Mouse (Mus musculus): ENCODE measurements around the gene Arid1a. TPM values are rescaled to one million over a fixed set of nuclear protein-coding genes. Genes with fewer than 3 reads are reported as not detected.

Arid1a gene
- polyA plus RNA-seq, 1 experiment from 2014 or later: 18.5 TPM

- peak overlapping the region; percentile 97 for H3K4me2 ChIP-seq (ENCODE audit: low read depth, low read length)
- H3K4me3 ChIP-seq (ENCODE audit: low read length): peak overlapping the region; percentile 86
- 2% methylated on average over 64 of the region's 69 CpGs for WGBS
- peak; percentile 79 for ATAC-seq
- no peaks in the 10 kb centered on the region for H3K27me3 ChIP-seq (replicated peaks; ENCODE audit: control insufficient read depth, insufficient read depth, low read length)
- peak overlapping the region; percentile 76 for H3K27ac ChIP-seq (ENCODE audit: low read length)
- H3K9me3 ChIP-seq (ENCODE audit: control insufficient read depth, low read length): no peaks in the 10 kb centered on the region
- peaks cover 22% of the 10 kb centered on the region for H3K4me1 ChIP-seq (ENCODE audit: control insufficient read depth, insufficient read depth, low read length)
- H3K9ac ChIP-seq (ENCODE audit: low read depth, low read length): peak overlapping the region; percentile 96
- H3K36me3 ChIP-seq (ENCODE audit: control insufficient read depth, insufficient read depth, low read length): no peaks in the 10 kb centered on the region
Measured at GRCm38 (mm10) chr4:133632483-133633327, 123.9 kb downstream of the Arid1a start.

GRCm38 (mm10) chr4:133631769-133632411 lies 124.7 kb downstream of the Arid1a start:
- Histone ChIP-seq H3K4me1 (ENCODE audit: control insufficient read depth, insufficient read depth, low read length) (peaks cover 22% of the 10 kb centered on the region), H3K4me3 (ENCODE audit: low read length) (peak overlapping the region; percentile 86), H3K9me3 (ENCODE audit: control insufficient read depth, low read length) (no peaks in the 10 kb centered on the region), H3K9ac (ENCODE audit: low read depth, low read length) (peak overlapping the region; percentile 96), H3K27me3 (replicated peaks; ENCODE audit: control insufficient read depth, insufficient read depth, low read length) (no peaks in the 10 kb centered on the region), H3K36me3 (ENCODE audit: control insufficient read depth, insufficient read depth, low read length) (peaks cover 3% of the 10 kb centered on the region; the same call in 1 of the 2 replicates), H3K4me2 (ENCODE audit: low read depth, low read length) (peak overlapping the region; percentile 97), H3K27ac (ENCODE audit: low read length) (peak overlapping the region; percentile 76; the same call in 1 of the 2 replicates)
- WGBS: 42% methylated on average over 9 of the region's 9 CpGs
- ATAC-seq: no peak

GRCm38 (mm10) chr4:133631071-133631768 lies 125.3 kb downstream of the Arid1a start:
- Histone ChIP-seq H3K4me1 (ENCODE audit: control insufficient read depth, insufficient read depth, low read length) (peaks cover 22% of the 10 kb centered on the region), H3K36me3 (ENCODE audit: control insufficient read depth, insufficient read depth, low read length) (peaks cover 4% of the 10 kb centered on the region; the same call in 1 of the 2 replicates), H3K4me2 (ENCODE audit: low read depth, low read length) (0 out of 2 replicates have a peak overlapping the region, but pooled peaks have one; percentile 3), H3K9ac (ENCODE audit: low read depth, low read length) (peak overlapping the region; percentile 3; the same call in 1 of the 2 replicates), H3K9me3 (ENCODE audit: control insufficient read depth, low read length) (no peaks in the 10 kb centered on the region), H3K27me3 (replicated peaks; ENCODE audit: control insufficient read depth, insufficient read depth, low read length) (no peaks in the 10 kb centered on the region), H3K27ac (ENCODE audit: low read length) (no peak overlapping the region), H3K4me3 (ENCODE audit: low read length) (0 out of 2 replicates have a peak overlapping the region, but pooled peaks have one; percentile 0)
- 71% methylated on average over 14 of the region's 14 CpGs for WGBS
- no peak for ATAC-seq

GRCm38 (mm10) chr4:133630326-133630920 lies 126.1 kb downstream of the Arid1a start:
- no peak for ATAC-seq
- Histone ChIP-seq H3K27ac (ENCODE audit: low read length) (no peak overlapping the region), H3K4me2 (ENCODE audit: low read depth, low read length) (no peak overlapping the region), H3K4me1 (ENCODE audit: control insufficient read depth, insufficient read depth, low read length) (peaks cover 22% of the 10 kb centered on the region), H3K4me3 (ENCODE audit: low read length) (no peak overlapping the region), H3K9ac (ENCODE audit: low read depth, low read length) (no peak overlapping the region), H3K36me3 (ENCODE audit: control insufficient read depth, insufficient read depth, low read length) (peaks cover 6% of the 10 kb centered on the region), H3K27me3 (replicated peaks; ENCODE audit: control insufficient read depth, insufficient read depth, low read length) (no peaks in the 10 kb centered on the region), H3K9me3 (ENCODE audit: control insufficient read depth, low read length) (no peaks in the 10 kb centered on the region)
- 87% methylated on average over 8 of the region's 8 CpGs for WGBS

GRCm38 (mm10) chr4:133629191-133629590 lies 127.4 kb downstream of the Arid1a start:
- Histone ChIP-seq H3K4me3 (ENCODE audit: low read length) (no peak overlapping the region), H3K4me1 (ENCODE audit: control insufficient read depth, insufficient read depth, low read length) (peaks cover 22% of the 10 kb centered on the region), H3K36me3 (ENCODE audit: control insufficient read depth, insufficient read depth, low read length) (peaks cover 7% of the 10 kb centered on the region), H3K9ac (ENCODE audit: low read depth, low read length) (no peak overlapping the region), H3K27me3 (replicated peaks; ENCODE audit: control insufficient read depth, insufficient read depth, low read length) (no peaks in the 10 kb centered on the region), H3K27ac (ENCODE audit: low read length) (no peak overlapping the region), H3K9me3 (ENCODE audit: control insufficient read depth, low read length) (no peaks in the 10 kb centered on the region), H3K4me2 (ENCODE audit: low read depth, low read length) (no peak overlapping the region)
- WGBS: 77% methylated on average over 7 of the region's 7 CpGs
- no peak for ATAC-seq

Small RNAs within 50 kb of the gene (microRNA-seq; reads per million reads assigned to microRNA genes)
- not detected for gene Mir7227

Other genes starting within 250 kb of the Arid1a start
- gene Kdf1, start 237.8 kb downstream of the Arid1a start, polyA plus RNA-seq (2015; fragmentation: Nextera tagmentation; extraction: Ambion mirVana): 55.3 and 59.9 TPM in 2 replicates
- gene Nudc, start 210.8 kb downstream of the Arid1a start, polyA plus RNA-seq (2015; fragmentation: Nextera tagmentation; extraction: Ambion mirVana): 214 and 228 TPM in 2 replicates
- gene Nr0b2, start 203.4 kb downstream of the Arid1a start, polyA plus RNA-seq (2015; fragmentation: Nextera tagmentation; extraction: Ambion mirVana): 9.2 and 10.3 TPM in 2 replicates
- 5.5 and 7.5 TPM in 2 replicates for gene Gpatch3, start 182.0 kb downstream of the Arid1a start, polyA plus RNA-seq (2015; fragmentation: Nextera tagmentation; extraction: Ambion mirVana)
- 17.1 and 17.3 TPM in 2 replicates for gene Gpn2, start 172.4 kb downstream of the Arid1a start, polyA plus RNA-seq (2015; fragmentation: Nextera tagmentation; extraction: Ambion mirVana)
- 50.1 and 59.9 TPM in 2 replicates for gene Sfn, start 154.6 kb downstream of the Arid1a start, polyA plus RNA-seq (2015; fragmentation: Nextera tagmentation; extraction: Ambion mirVana)
- gene Zdhhc18, start 106.6 kb downstream of the Arid1a start, polyA plus RNA-seq (2015; fragmentation: Nextera tagmentation; extraction: Ambion mirVana): 1.3 and 1.6 TPM in 2 replicates
- 16.6 and 18.5 TPM in 2 replicates for gene Pigv, start 84.1 kb downstream of the Arid1a start, polyA plus RNA-seq (2015; fragmentation: Nextera tagmentation; extraction: Ambion mirVana)
- gene Rps6ka1, start 131.0 kb upstream of the Arid1a start, polyA plus RNA-seq (2015; fragmentation: Nextera tagmentation; extraction: Ambion mirVana): 148 and 156 TPM in 2 replicates
- 1,469 and 1,670 TPM in 2 replicates for gene Hmgn2, start 211.9 kb upstream of the Arid1a start, polyA plus RNA-seq (2015; fragmentation: Nextera tagmentation; extraction: Ambion mirVana)
- 41.3 and 45.4 TPM in 2 replicates for gene Dhdds, start 244.1 kb upstream of the Arid1a start, polyA plus RNA-seq (2015; fragmentation: Nextera tagmentation; extraction: Ambion mirVana)